In genomic region chr17:51142095-51142494, GRCm38 (mm10) we compare ENCODE assay signal across 22 mouse cellular contexts.
"Had no signal": no experiment of that assay in that cellular context is flagged by ENCODE, and none has a peak within 500 bp of the region (broad histone marks: within the 10 kb centered on the region; RNA-seq: fewer than 3 reads in every experiment).

No protein-coding gene starts in this region.

- ATAC-seq: liver, postnatal 0 days; lung, postnatal 0 days had no signal

- H3K36me3 ChIP-seq: liver, embryonic 13.5 days; liver, embryonic 15.5 days; lung, embryonic 15.5 days; neural tube, embryonic 12.5 days; neural tube, embryonic 15.5 days had no signal

- H3K27me3 ChIP-seq: liver, embryonic 13.5 days; liver, embryonic 15.5 days; lung, embryonic 15.5 days; megakaryocyte, embryonic 14.5 days; neural tube, embryonic 12.5 days; neural tube, embryonic 15.5 days had no signal

- H3K9ac ChIP-seq: liver, embryonic 13.5 days; liver, embryonic 15.5 days; liver, postnatal 0 days; lung, embryonic 15.5 days; neural tube, embryonic 12.5 days; neural tube, embryonic 15.5 days had no signal

- H3K4me1 ChIP-seq: liver, embryonic 13.5 days; liver, embryonic 15.5 days; lung, embryonic 15.5 days; neural tube, embryonic 12.5 days; neural tube, embryonic 15.5 days had no signal

- H3K4me2 ChIP-seq: liver, embryonic 11.5 days; liver, embryonic 13.5 days; liver, embryonic 15.5 days; lung, embryonic 15.5 days; neural tube, embryonic 12.5 days; neural tube, embryonic 15.5 days had no signal

- H3K9me3 ChIP-seq: liver, embryonic 13.5 days; liver, embryonic 15.5 days; lung, embryonic 15.5 days; neural tube, embryonic 12.5 days; neural tube, embryonic 15.5 days had no signal

- H3K27ac ChIP-seq: liver, embryonic 13.5 days; liver, embryonic 15.5 days; lung, embryonic 15.5 days; macrophage; neural tube, embryonic 12.5 days; neural tube, embryonic 15.5 days had no signal

- DNase-seq: liver; liver, embryonic 13.5 days; liver, postnatal 0 days; lung, adult 2 months; lung, postnatal 14 days; lung, postnatal 36 days; retina, postnatal 1 day; right cerebral cortex, adult 18-20 months; right cerebral cortex, postnatal 25 days; right cerebral cortex, postnatal 4 days; spleen, adult 18-20 months; thymus, adult 18-20 months; thymus, postnatal 14 days; thymus, postnatal 36 days had no signal

- H3K4me3 ChIP-seq: liver, embryonic 13.5 days; liver, embryonic 15.5 days; lung, embryonic 15.5 days; megakaryocyte, embryonic 14.5 days; neural tube, embryonic 12.5 days; neural tube, embryonic 15.5 days had no signal
